Comparison of ENCODE assay signal across 21 mouse cellular contexts in the genomic region with DNA sequence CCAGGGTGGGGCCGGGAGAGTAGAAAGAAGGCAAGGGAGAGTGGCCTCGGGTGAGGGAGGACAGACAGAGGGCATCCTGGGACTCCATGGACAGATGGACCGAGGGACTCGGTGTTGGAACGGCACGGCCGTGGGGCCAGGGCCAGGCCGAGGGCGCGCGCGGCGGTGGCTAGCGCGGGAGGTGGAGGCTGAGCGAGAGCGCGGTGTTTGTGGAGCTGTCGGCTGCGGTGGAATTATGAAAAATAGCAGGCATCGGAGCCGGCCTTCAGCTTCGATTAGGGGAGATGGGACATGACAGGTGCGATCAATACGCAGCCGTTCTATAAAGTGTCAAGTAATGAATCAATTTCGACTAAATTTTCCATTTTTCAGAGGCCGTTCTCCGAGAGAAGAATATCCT. TPM values are rescaled to one million over a fixed set of nuclear protein-coding genes. Genes with fewer than 3 reads are reported as not detected.
A peak's percentile ranks its signal among the peaks of the same experiment; 100 is the strongest.
DNase-seq lines count a peak whose midpoint lies in the region; ATAC-seq and TF ChIP-seq lines count a peak whose summit lies in the region.
"Had no signal": no experiment of that assay in that cellular context is flagged by ENCODE, and none has a peak within 500 bp of the region (broad histone marks: within the 10 kb centered on the region; RNA-seq: fewer than 3 reads in every experiment).

No protein-coding gene starts in this region.

- no peaks in the 10 kb centered on the region for H3K36me3 ChIP-seq in C2C12 (ENCODE audit: control insufficient read depth, insufficient read depth)
- no peaks in the 10 kb centered on the region for H3K36me3 ChIP-seq in forebrain, postnatal 0 days (ENCODE audit: insufficient read depth)
- no peaks in the 10 kb centered on the region for H3K36me3 ChIP-seq in midbrain, embryonic 11.5 days (ENCODE audit: control insufficient read depth, insufficient read depth, low read length)
- no peaks in the 10 kb centered on the region for H3K36me3 ChIP-seq in heart, embryonic 11.5 days (ENCODE audit: control insufficient read depth, insufficient read depth, low read length)
- H3K36me3 ChIP-seq: intestine, embryonic 15.5 days; limb, embryonic 10.5 days had no signal

- no peak for TF ChIP-seq CTCF in C2C12 (IDR thresholded peaks at IDR 0.05; ENCODE audit: control insufficient read depth, insufficient read depth, insufficient read length)
- TF ChIP-seq CTCF in brain, embryonic 14.5 days (IDR thresholded peaks at IDR 0.05; ENCODE audit: borderline replicate concordance, extremely low read depth, insufficient read depth, insufficient read length), result no peak
- TF ChIP-seq CTCF in forebrain, postnatal 0 days (IDR thresholded peaks at IDR 0.05; ENCODE audit: low read depth), result no peak

- ATAC-seq in forebrain, postnatal 0 days, result no peak
- ATAC-seq in midbrain, embryonic 11.5 days (ENCODE audit: low FRiP score), result no peak
- no peak for ATAC-seq in heart, embryonic 11.5 days (replicated peaks; ENCODE audit: insufficient number of reproducible peaks, low FRiP score, low TSS enrichment)
- ATAC-seq: activated CD4-positive, CD25-positive, alpha-beta regulatory T cell, adult 4 months; intestine, embryonic 15.5 days had no signal

- H3K4me3 ChIP-seq in C2C12 (ENCODE audit: insufficient read depth, poor library complexity, severe bottlenecking), result no peak overlapping the region
- H3K4me3 ChIP-seq in forebrain, postnatal 0 days (ENCODE audit: low read depth, low read length), result peak overlapping the region; percentile 7; the same call in 1 of the 2 replicates
- H3K4me3 ChIP-seq in midbrain, embryonic 11.5 days (ENCODE audit: low read depth, low read length), result peak overlapping the region; percentile 10; the same call in 1 of the 2 replicates
- H3K4me3 ChIP-seq in heart, embryonic 11.5 days (ENCODE audit: low read depth, low read length), result no peak overlapping the region
- H3K4me3 ChIP-seq: intestine, embryonic 15.5 days; limb, embryonic 10.5 days had no signal

- H3K79me3 ChIP-seq in C2C12 (ENCODE audit: low read depth), result no peaks in the 10 kb centered on the region

- WGBS in forebrain, postnatal 0 days, result 2% methylated on average over 29 of the region's 29 CpGs
- 3% methylated on average over 29 of the region's 29 CpGs for WGBS in midbrain, embryonic 11.5 days
- 6% methylated on average over 29 of the region's 29 CpGs for WGBS in heart, embryonic 11.5 days (ENCODE audit: insufficient replicate concordance)

- peaks cover 94% of the 10 kb centered on the region for H3K27me3 ChIP-seq in C2C12 (ENCODE audit: control insufficient read depth, insufficient read depth, insufficient read length)
- peaks cover 84% of the 10 kb centered on the region for H3K27me3 ChIP-seq in forebrain, postnatal 0 days (ENCODE audit: insufficient read depth, low read length)
- peaks cover 83% of the 10 kb centered on the region for H3K27me3 ChIP-seq in midbrain, embryonic 11.5 days (ENCODE audit: control insufficient read depth, insufficient read depth, low read length)
- peaks cover 99% of the 10 kb centered on the region for H3K27me3 ChIP-seq in heart, embryonic 11.5 days (ENCODE audit: control insufficient read depth, insufficient read depth, low read length)

- no peaks in the 10 kb centered on the region for H3K9me3 ChIP-seq in forebrain, postnatal 0 days (ENCODE audit: low read length)
- no peaks in the 10 kb centered on the region for H3K9me3 ChIP-seq in midbrain, embryonic 11.5 days (ENCODE audit: control insufficient read depth, low read length)
- H3K9me3 ChIP-seq in heart, embryonic 11.5 days (replicated peaks; ENCODE audit: control insufficient read depth, low read length), result no peaks in the 10 kb centered on the region
- H3K9me3 ChIP-seq: intestine, embryonic 15.5 days; limb, embryonic 10.5 days had no signal

- no peak overlapping the region for H3K9ac ChIP-seq in forebrain, postnatal 0 days
- H3K9ac ChIP-seq in midbrain, embryonic 11.5 days (ENCODE audit: low read length), result no peak overlapping the region; the same call in 1 of the 2 replicates
- H3K9ac ChIP-seq in heart, embryonic 11.5 days (ENCODE audit: low read depth, low read length), result no peak overlapping the region
- H3K9ac ChIP-seq: intestine, embryonic 15.5 days; liver, embryonic 14.5 days had no signal

- TF ChIP-seq POLR2A in brain, embryonic 14.5 days (IDR thresholded peaks at IDR 0.05; ENCODE audit: borderline replicate concordance, extremely low read depth, insufficient read depth, insufficient read length, poor library complexity, severe bottlenecking), result no peak

- no peaks in the 10 kb centered on the region for H3K79me2 ChIP-seq in C2C12 (ENCODE audit: control insufficient read depth, insufficient read depth)

- DNase-seq in brain, embryonic 14.5 days (ENCODE audit: low read depth), result peak; percentile 34
- DNase-seq in forebrain, postnatal 0 days, result no peak
- DNase-seq in midbrain, embryonic 11.5 days (ENCODE audit: low spot score, missing footprints), result peak; percentile 91
- DNase-seq in left cerebral cortex, adult 18-20 months (ENCODE audit: low spot score in 2 of 2), result no peak
- DNase-seq in right cerebral cortex, adult 18-20 months, result no peak
- DNase-seq in layer of hippocampus, adult 18-20 months (ENCODE audit: low spot score in 2 of 2), result no peak
- DNase-seq: cerebellum, postnatal 36 days; heart, adult 11 months; lung, postnatal 14 days; spleen, adult 18-20 months; thymus, postnatal 4 days had no signal

- peak overlapping the region; percentile 27; the same call in 1 of the 2 replicates for H3K4me2 ChIP-seq in forebrain, postnatal 0 days (ENCODE audit: low read depth)
- peak overlapping the region; percentile 23; the same call in 1 of the 2 replicates for H3K4me2 ChIP-seq in midbrain, embryonic 11.5 days
- H3K4me2 ChIP-seq in heart, embryonic 11.5 days, result no peak overlapping the region
- H3K4me2 ChIP-seq: intestine, embryonic 15.5 days had no signal

- peak overlapping the region; percentile 12 for H3ac ChIP-seq in C2C12 (ENCODE audit: control insufficient read depth, insufficient read length, low read depth)

- H3K4me1 ChIP-seq in forebrain, postnatal 0 days (ENCODE audit: insufficient read depth), result no peaks in the 10 kb centered on the region
- peaks cover 31% of the 10 kb centered on the region for H3K4me1 ChIP-seq in midbrain, embryonic 11.5 days (ENCODE audit: control insufficient read depth, insufficient read depth, low read length)
- 0 out of 2 replicates have a peak, but pooled peaks cover 5% of the 10 kb centered on the region for H3K4me1 ChIP-seq in heart, embryonic 11.5 days (ENCODE audit: control insufficient read depth, insufficient read depth, low read length)

- H3K27ac ChIP-seq in forebrain, postnatal 0 days (ENCODE audit: low read depth, low read length), result no peak overlapping the region
- H3K27ac ChIP-seq in midbrain, embryonic 11.5 days (ENCODE audit: low read depth, low read length), result no peak overlapping the region
- H3K27ac ChIP-seq in heart, embryonic 11.5 days (ENCODE audit: low read depth, low read length), result no peak overlapping the region
- H3K27ac ChIP-seq: intestine, embryonic 15.5 days; kidney, postnatal 0 days; limb, embryonic 10.5 days; liver, embryonic 14.5 days had no signal

RNA-seq across cellular contexts. Expression of a gene that starts 4.5 kb away (rescaled TPM):
- not detected for polyA plus RNA-seq in C2C12 (2012; fragmentation: generic; extraction: Trizol)
- polyA plus RNA-seq in brain, embryonic 14.5 days (2012; rRNA removed), result 5.9 and 11.2 TPM in 2 replicates
- total RNA-seq in forebrain, postnatal 0 days (2014; rRNA removed), result 0.54 and 2.1 TPM in 2 replicates
- polyA plus RNA-seq in forebrain, postnatal 0 days (2015; fragmentation: Nextera tagmentation; extraction: Ambion mirVana), result 0.33 and 0.97 TPM in 2 replicates
- polyA plus RNA-seq in midbrain, embryonic 11.5 days (2014; fragmentation: Nextera tagmentation; extraction: Ambion mirVana), result 2.0 and 2.2 TPM in 2 replicates
- not detected for total RNA-seq in left cerebral cortex, adult 18-20 months (2021)
- not detected in 2 replicates for polyA plus RNA-seq in heart, embryonic 11.5 days (2014; fragmentation: Nextera tagmentation; extraction: Ambion mirVana)
- not detected for total RNA-seq in layer of hippocampus, adult 18-20 months (2021)
- total RNA-seq: layer of hippocampus, postnatal 14 days had no signal
- polyA plus RNA-seq: activated CD4-positive, CD25-positive, alpha-beta regulatory T cell, adult 4 months; heart, postnatal 0 days; intestine, embryonic 15.5 days; kidney, postnatal 0 days; limb, embryonic 10.5 days; liver, embryonic 14.5 days; stomach, embryonic 16.5 days had no signal

RNA-seq across cellular contexts. Expression of a gene that starts 23.8 kb away (rescaled TPM):
- polyA plus RNA-seq in C2C12 (2012; fragmentation: generic; extraction: Trizol), result 208 TPM
- polyA plus RNA-seq in brain, embryonic 14.5 days (2012; rRNA removed), result 244 and 306 TPM in 2 replicates
- total RNA-seq in forebrain, postnatal 0 days (2014; rRNA removed), result 359 and 362 TPM in 2 replicates
- 393 and 448 TPM in 2 replicates for polyA plus RNA-seq in forebrain, postnatal 0 days (2015; fragmentation: Nextera tagmentation; extraction: Ambion mirVana)
- 108 and 110 TPM in 2 replicates for polyA plus RNA-seq in midbrain, embryonic 11.5 days (2014; fragmentation: Nextera tagmentation; extraction: Ambion mirVana)
- 100 to 1,000 TPM; 305 to 355 TPM for total RNA-seq in left cerebral cortex, adult 18-20 months (2021)
- polyA plus RNA-seq in heart, embryonic 11.5 days (2014; fragmentation: Nextera tagmentation; extraction: Ambion mirVana), result 157 and 163 TPM in 2 replicates
- 100 to 1,000 TPM; 318 to 321 TPM for total RNA-seq in layer of hippocampus, adult 18-20 months (2021)

RNA-seq across cellular contexts. Expression of a gene that starts 46.1 kb away (rescaled TPM):
- 84.4 TPM for polyA plus RNA-seq in C2C12 (2012; fragmentation: generic; extraction: Trizol)
- polyA plus RNA-seq in brain, embryonic 14.5 days (2012; rRNA removed), result 196 and 264 TPM in 2 replicates
- total RNA-seq in forebrain, postnatal 0 days (2014; rRNA removed), result 24.5 and 30.3 TPM in 2 replicates
- 16.7 and 26.8 TPM in 2 replicates for polyA plus RNA-seq in forebrain, postnatal 0 days (2015; fragmentation: Nextera tagmentation; extraction: Ambion mirVana)
- polyA plus RNA-seq in midbrain, embryonic 11.5 days (2014; fragmentation: Nextera tagmentation; extraction: Ambion mirVana), result 37.7 and 38.1 TPM in 2 replicates
- 10 to 100 TPM; 57.1 to 74.1 TPM for total RNA-seq in left cerebral cortex, adult 18-20 months (2021)
- 59.2 and 63.3 TPM in 2 replicates for polyA plus RNA-seq in heart, embryonic 11.5 days (2014; fragmentation: Nextera tagmentation; extraction: Ambion mirVana)
- total RNA-seq in layer of hippocampus, adult 18-20 months (2021), result 10 to 100 TPM; 74.7 to 80.8 TPM

RNA-seq across cellular contexts. Expression of a gene that starts 51.6 kb away (rescaled TPM):
- 0.09 TPM for polyA plus RNA-seq in C2C12 (2012; fragmentation: generic; extraction: Trizol)
- 0.31 and 0.67 TPM in 2 replicates for polyA plus RNA-seq in brain, embryonic 14.5 days (2012; rRNA removed)
- total RNA-seq in forebrain, postnatal 0 days (2014; rRNA removed), result 0.15 and 0.33 TPM in 2 replicates
- 0.47 and 0.54 TPM in 2 replicates for polyA plus RNA-seq in forebrain, postnatal 0 days (2015; fragmentation: Nextera tagmentation; extraction: Ambion mirVana)
- polyA plus RNA-seq in midbrain, embryonic 11.5 days (2014; fragmentation: Nextera tagmentation; extraction: Ambion mirVana), result 0.12 and 0.14 TPM in 2 replicates
- total RNA-seq in left cerebral cortex, adult 18-20 months (2021), result under 1 TPM; 0.30 to 0.77 TPM
- polyA plus RNA-seq in heart, embryonic 11.5 days (2014; fragmentation: Nextera tagmentation; extraction: Ambion mirVana), result 0.14 and 0.30 TPM in 2 replicates
- under 1 TPM in 1 of 2 experiments, not detected in 1; 0.22 TPM for total RNA-seq in layer of hippocampus, adult 18-20 months (2021)

RNA-seq across cellular contexts. Expression of a gene that starts 57.0 kb away (rescaled TPM):
- polyA plus RNA-seq in C2C12 (2012; fragmentation: generic; extraction: Trizol), result 0.22 TPM
- 160 and 331 TPM in 2 replicates for polyA plus RNA-seq in brain, embryonic 14.5 days (2012; rRNA removed)
- 204 and 256 TPM in 2 replicates for total RNA-seq in forebrain, postnatal 0 days (2014; rRNA removed)
- 432 and 535 TPM in 2 replicates for polyA plus RNA-seq in forebrain, postnatal 0 days (2015; fragmentation: Nextera tagmentation; extraction: Ambion mirVana)
- polyA plus RNA-seq in midbrain, embryonic 11.5 days (2014; fragmentation: Nextera tagmentation; extraction: Ambion mirVana), result 34.4 and 36.0 TPM in 2 replicates
- total RNA-seq in left cerebral cortex, adult 18-20 months (2021), result 1,000 to 10,000 TPM; 1,987 to 2,019 TPM
- polyA plus RNA-seq in heart, embryonic 11.5 days (2014; fragmentation: Nextera tagmentation; extraction: Ambion mirVana), result 2.3 and 4.1 TPM in 2 replicates
- 1,000 to 10,000 TPM; 2,544 to 2,610 TPM for total RNA-seq in layer of hippocampus, adult 18-20 months (2021)

Comparison
In these comparisons a context has a peak if more than half of its experiments do, and no peak if none do; other contexts are left out.
1. H3K4me3 ChIP-seq: peak in forebrain, postnatal 0 days (single experiment) and midbrain, embryonic 11.5 days (single experiment); none in C2C12 (single experiment) and heart, embryonic 11.5 days (single experiment).
2. DNase-seq: peak in brain, embryonic 14.5 days (single experiment) and midbrain, embryonic 11.5 days (single experiment); none in forebrain, postnatal 0 days (single experiment), left cerebral cortex, adult 18-20 months (0 of 2), right cerebral cortex, adult 18-20 months (single experiment) and layer of hippocampus, adult 18-20 months (0 of 2).